ENCODE assay signal across 18 mouse cellular contexts in the genomic region with DNA sequence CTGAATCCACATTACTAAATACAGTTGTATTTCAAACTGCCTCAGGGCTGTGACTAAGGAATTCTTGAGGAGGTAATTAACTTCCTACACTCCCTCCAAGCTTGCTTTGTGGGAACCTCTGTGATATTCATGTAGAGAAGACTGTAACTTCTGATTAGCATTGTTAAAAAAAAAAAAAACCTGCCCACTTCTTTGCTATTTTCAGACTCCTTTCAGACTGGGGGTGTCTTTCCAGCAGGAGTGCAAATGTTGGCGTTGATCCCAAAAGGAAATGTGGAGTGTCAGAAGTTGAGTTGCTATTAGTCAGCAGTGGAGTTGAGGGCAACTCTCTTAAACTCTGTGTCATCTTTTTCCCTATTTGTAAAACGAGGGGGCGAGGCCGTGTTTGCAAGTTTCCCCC.
DNase-seq lines count a peak whose midpoint lies in the region; ATAC-seq and TF ChIP-seq lines count a peak whose summit lies in the region.
"Had no signal": no experiment of that assay in that cellular context is flagged by ENCODE, and none has a peak within 500 bp of the region (broad histone marks: within the 10 kb centered on the region; RNA-seq: fewer than 3 reads in every experiment).

No protein-coding gene starts in this region.

- H3K36me3 ChIP-seq in kidney, postnatal 0 days (ENCODE audit: insufficient read depth, low read length), result no peaks in the 10 kb centered on the region
- no peaks in the 10 kb centered on the region for H3K36me3 ChIP-seq in kidney, embryonic 16.5 days (ENCODE audit: insufficient read depth, low read length)
- H3K36me3 ChIP-seq in kidney, embryonic 14.5 days (ENCODE audit: control insufficient read depth, insufficient read depth, low read length), result no peaks in the 10 kb centered on the region
- H3K36me3 ChIP-seq in forebrain, embryonic 12.5 days (replicated peaks), result no peaks in the 10 kb centered on the region
- H3K36me3 ChIP-seq: hindbrain, embryonic 12.5 days; kidney, embryonic 15.5 days; lung, embryonic 15.5 days; neural tube, embryonic 13.5 days had no signal

- H3K4me1 ChIP-seq in kidney, postnatal 0 days (replicated peaks; ENCODE audit: insufficient read depth, low read length), result no peaks in the 10 kb centered on the region
- H3K4me1 ChIP-seq in kidney, embryonic 16.5 days (ENCODE audit: insufficient read depth, low read length), result no peaks in the 10 kb centered on the region
- H3K4me1 ChIP-seq in kidney, embryonic 14.5 days (ENCODE audit: control insufficient read depth, insufficient read depth, low read length), result no peaks in the 10 kb centered on the region
- no peaks in the 10 kb centered on the region for H3K4me1 ChIP-seq in forebrain, embryonic 12.5 days
- H3K4me1 ChIP-seq: hindbrain, embryonic 12.5 days; lung, embryonic 15.5 days; megakaryocyte, embryonic 14.5 days; neural tube, embryonic 13.5 days had no signal

- 34% methylated on average over 4 of the region's 4 CpGs for WGBS in kidney, postnatal 0 days
- WGBS in kidney, embryonic 16.5 days, result 48% methylated on average over 4 of the region's 4 CpGs
- WGBS in kidney, embryonic 14.5 days, result 50% methylated on average over 4 of the region's 4 CpGs
- WGBS in forebrain, embryonic 12.5 days, result 82% methylated on average over 4 of the region's 4 CpGs

- H3K4me2 ChIP-seq in kidney, postnatal 0 days (ENCODE audit: low read length), result no peak overlapping the region
- no peak overlapping the region for H3K4me2 ChIP-seq in kidney, embryonic 16.5 days (replicated peaks; ENCODE audit: low read depth, low read length)
- H3K4me2 ChIP-seq in kidney, embryonic 14.5 days (replicated peaks; ENCODE audit: low read depth, low read length), result no peak overlapping the region
- H3K4me2 ChIP-seq in forebrain, embryonic 12.5 days, result no peak overlapping the region
- H3K4me2 ChIP-seq: hindbrain, embryonic 12.5 days; kidney, embryonic 15.5 days; lung, embryonic 15.5 days; neural tube, embryonic 13.5 days had no signal

- TF ChIP-seq CTCF in kidney, postnatal 0 days (IDR thresholded peaks at IDR 0.05; ENCODE audit: low read depth), result no peak

- H3K27ac ChIP-seq in kidney, postnatal 0 days, result no peak overlapping the region
- H3K27ac ChIP-seq in kidney, embryonic 16.5 days (ENCODE audit: low read length), result no peak overlapping the region
- no peak overlapping the region for H3K27ac ChIP-seq in kidney, embryonic 14.5 days (ENCODE audit: low read depth, low read length)
- H3K27ac ChIP-seq in forebrain, embryonic 12.5 days, result no peak overlapping the region
- H3K27ac ChIP-seq: hindbrain, embryonic 12.5 days; kidney, embryonic 15.5 days; lung, embryonic 15.5 days; neural tube, embryonic 13.5 days had no signal

- ATAC-seq in kidney, postnatal 0 days (replicated peaks; ENCODE audit: low FRiP score, low read depth), result no peak
- no peak for ATAC-seq in kidney, embryonic 16.5 days (ENCODE audit: low FRiP score, low TSS enrichment)
- no peak for ATAC-seq in kidney, embryonic 14.5 days (ENCODE audit: low FRiP score, low TSS enrichment)
- no peak for ATAC-seq in forebrain, embryonic 12.5 days (ENCODE audit: low FRiP score)

- H3K27me3 ChIP-seq in kidney, postnatal 0 days (ENCODE audit: insufficient read depth, low read length), result no peaks in the 10 kb centered on the region
- H3K27me3 ChIP-seq in kidney, embryonic 16.5 days (ENCODE audit: insufficient read depth, low read length), result no peaks in the 10 kb centered on the region
- H3K27me3 ChIP-seq in kidney, embryonic 14.5 days (ENCODE audit: control insufficient read depth, insufficient read depth, low read length), result no peaks in the 10 kb centered on the region
- H3K27me3 ChIP-seq in forebrain, embryonic 12.5 days, result no peaks in the 10 kb centered on the region
- H3K27me3 ChIP-seq: hindbrain, embryonic 12.5 days; kidney, embryonic 15.5 days; lung, embryonic 15.5 days; megakaryocyte, embryonic 14.5 days; neural tube, embryonic 13.5 days had no signal

- DNase-seq in kidney, postnatal 0 days (ENCODE audit: low spot score), result peak; percentile 21
- peak; percentile 57 to 67 for DNase-seq in right cerebral cortex, adult 2 months (ENCODE audit: low spot score in 2 of 2)
- no peak for DNase-seq in right cerebral cortex, postnatal 4 days
- DNase-seq in frontal cortex, postnatal 36 days (ENCODE audit: low spot score in 2 of 2), result peak; percentile 46 to 63
- peak; percentile 92 for DNase-seq in telencephalon, adult 2 months (ENCODE audit: low read depth, low spot score)
- DNase-seq: adrenal gland, postnatal 25 days; B cell, adult 2 months; cerebellum, postnatal 10 days; heart, adult 18-20 months; thymus, adult 18-20 months had no signal

- H3K9ac ChIP-seq in kidney, postnatal 0 days (ENCODE audit: low read depth, low read length), result no peak overlapping the region
- H3K9ac ChIP-seq in kidney, embryonic 16.5 days (replicated peaks; ENCODE audit: low read length), result no peak overlapping the region
- H3K9ac ChIP-seq in kidney, embryonic 14.5 days (ENCODE audit: low read depth, low read length), result no peak overlapping the region
- no peak overlapping the region for H3K9ac ChIP-seq in forebrain, embryonic 12.5 days
- H3K9ac ChIP-seq: hindbrain, embryonic 12.5 days; kidney, embryonic 15.5 days; lung, embryonic 15.5 days; neural tube, embryonic 13.5 days had no signal

- H3K9me3 ChIP-seq in kidney, postnatal 0 days (replicated peaks; ENCODE audit: low read length), result no peaks in the 10 kb centered on the region
- H3K9me3 ChIP-seq in kidney, embryonic 16.5 days (ENCODE audit: low read length), result no peaks in the 10 kb centered on the region
- H3K9me3 ChIP-seq in kidney, embryonic 14.5 days (ENCODE audit: control insufficient read depth, low read length), result no peaks in the 10 kb centered on the region
- no peaks in the 10 kb centered on the region for H3K9me3 ChIP-seq in forebrain, embryonic 12.5 days
- H3K9me3 ChIP-seq: hindbrain, embryonic 12.5 days; kidney, embryonic 15.5 days; lung, embryonic 15.5 days; megakaryocyte, embryonic 14.5 days; neural tube, embryonic 13.5 days had no signal

- no peak overlapping the region for H3K4me3 ChIP-seq in kidney, postnatal 0 days (replicated peaks; ENCODE audit: low read depth, low read length)
- H3K4me3 ChIP-seq in kidney, embryonic 16.5 days (ENCODE audit: low read length), result no peak overlapping the region
- H3K4me3 ChIP-seq in kidney, embryonic 14.5 days (ENCODE audit: low read length), result no peak overlapping the region
- no peak overlapping the region for H3K4me3 ChIP-seq in forebrain, embryonic 12.5 days (replicated peaks)
- H3K4me3 ChIP-seq: hindbrain, embryonic 12.5 days; kidney, embryonic 15.5 days; lung, embryonic 15.5 days; megakaryocyte, embryonic 14.5 days; neural tube, embryonic 13.5 days had no signal
